Mouse (Mus musculus): ENCODE results near the gene Ints11. TPM values are rescaled to one million over a fixed set of nuclear protein-coding genes. Genes with fewer than 3 reads are reported as not detected.

Ints11 gene
- polyA plus RNA-seq (2015; fragmentation: Nextera tagmentation; extraction: Ambion mirVana), result 27.3 and 41.4 TPM in 2 replicates

DNA sequence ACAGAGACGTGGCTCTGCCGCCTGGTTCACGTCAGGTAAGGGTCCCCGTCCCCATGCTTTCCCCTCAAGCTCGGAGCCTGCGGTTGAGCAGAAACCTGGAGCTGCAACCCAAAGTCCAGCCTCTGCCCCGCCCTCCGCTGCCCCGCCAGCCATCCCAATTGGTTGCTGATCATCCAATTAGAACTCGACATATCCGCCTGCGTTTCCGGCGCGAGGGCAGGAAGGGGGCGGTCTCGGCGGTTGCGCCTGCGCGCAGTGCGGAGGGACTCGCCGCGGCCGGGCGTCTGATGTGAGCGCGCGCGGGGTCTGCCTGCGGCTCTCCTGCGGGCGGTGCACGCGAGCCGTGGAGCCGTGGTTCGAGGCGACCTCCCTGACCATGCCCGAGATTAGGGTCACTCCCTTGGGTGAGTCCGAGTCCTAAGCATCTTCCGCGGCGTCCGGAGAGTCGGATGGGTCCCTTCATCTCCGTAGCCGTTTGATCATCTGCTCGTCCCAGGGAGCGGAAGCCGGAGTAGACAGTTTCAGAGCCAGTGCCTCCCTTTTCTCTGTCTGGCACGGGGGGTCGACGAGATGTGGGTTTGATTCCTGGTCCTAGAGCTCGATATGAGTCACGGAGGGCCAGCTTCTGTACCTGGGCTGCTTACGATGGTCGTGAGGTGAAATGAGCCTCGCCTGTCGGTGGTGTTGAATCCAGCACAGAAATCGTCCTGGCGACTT lies at the start of gene Ints11, which contains the start of gene Cptp:
Gene Ints11, plus strand, starts transcription at position 230 of the 717 bp plus-strand sequence.
Gene Cptp, minus strand, starts transcription at position 124 of the 717 bp plus-strand sequence.
- Histone ChIP-seq H3K4me2 (peak within 1 kb of the TSS; percentile 88), H3K9ac (peak within 1 kb of the TSS; percentile 76), H3K4me1 (replicated peaks) (peaks cover 13% of the 10 kb centered on the region), H3K36me3 (peaks cover 30% of the 10 kb centered on the region), H3K9me3 (replicated peaks) (no peaks in the 10 kb centered on the region), H3K27ac (peak within 1 kb of the TSS; percentile 55), H3K4me3 (peak within 1 kb of the TSS; percentile 78), H3K27me3 (no peaks in the 10 kb centered on the region)
- peak; percentile 96 for ATAC-seq (replicated peaks; ENCODE audit: insufficient number of reproducible peaks, insufficient read depth, low FRiP score, low read depth)
- 0% methylated on average over 63 of the region's 63 CpGs for WGBS

GRCm38 (mm10) chr4:155821025-155821424 lies 48.3 kb upstream of the Ints11 start:
- H3K36me3 ChIP-seq, result peaks cover 94% of the 10 kb centered on the region
- no peak for ATAC-seq (replicated peaks; ENCODE audit: insufficient number of reproducible peaks, insufficient read depth, low FRiP score, low read depth)
- no peak overlapping the region for H3K9ac ChIP-seq
- H3K9me3 ChIP-seq (replicated peaks), result no peaks in the 10 kb centered on the region
- no peak overlapping the region for H3K4me3 ChIP-seq
- 76% methylated on average over 7 of the region's 7 CpGs for whole genome bisulfite sequencing
- H3K27ac ChIP-seq, result no peak overlapping the region
- no peaks in the 10 kb centered on the region for H3K27me3 ChIP-seq
- H3K4me2 ChIP-seq, result no peak overlapping the region
- H3K4me1 ChIP-seq (replicated peaks), result no peaks in the 10 kb centered on the region

GRCm38 (mm10) chr4:155823443-155823842 lies 45.9 kb upstream of the Ints11 start:
- 93% methylated on average over 16 of the region's 16 CpGs for WGBS
- Histone ChIP-seq H3K27ac (no peak overlapping the region), H3K9me3 (replicated peaks) (no peaks in the 10 kb centered on the region), H3K27me3 (no peaks in the 10 kb centered on the region), H3K36me3 (peaks cover 90% of the 10 kb centered on the region), H3K4me3 (no peak overlapping the region), H3K4me1 (replicated peaks) (no peaks in the 10 kb centered on the region), H3K4me2 (no peak overlapping the region), H3K9ac (no peak overlapping the region)
- ATAC-seq (replicated peaks; ENCODE audit: insufficient number of reproducible peaks, insufficient read depth, low FRiP score, low read depth), result no peak

DNA sequence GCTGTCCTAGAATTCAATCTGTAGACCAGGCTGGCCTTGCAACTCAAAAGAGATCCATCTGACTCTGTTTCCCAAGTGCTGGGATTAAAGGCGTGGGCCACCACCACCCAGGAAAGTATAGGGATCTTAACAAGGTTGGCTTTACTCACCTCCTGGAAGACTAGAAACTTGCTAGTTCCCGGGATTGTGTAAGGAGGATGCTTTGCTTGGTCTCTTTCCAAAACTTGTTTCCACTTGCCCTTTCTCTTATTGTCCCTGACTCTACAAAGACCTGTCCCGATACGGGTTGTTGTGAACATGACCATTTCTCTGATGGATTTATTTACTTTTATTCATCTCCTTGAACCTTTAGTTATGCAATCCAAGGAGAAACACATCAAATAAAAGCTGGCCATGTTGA lies 39.5 kb upstream of the Ints11 start:
- Histone ChIP-seq H3K4me2 (no peak overlapping the region), H3K4me1 (replicated peaks) (peaks cover 28% of the 10 kb centered on the region), H3K9ac (no peak overlapping the region), H3K27me3 (no peaks in the 10 kb centered on the region), H3K9me3 (replicated peaks) (no peaks in the 10 kb centered on the region), H3K4me3 (no peak overlapping the region), H3K27ac (no peak overlapping the region), H3K36me3 (peaks cover 35% of the 10 kb centered on the region)
- ATAC-seq (replicated peaks; ENCODE audit: insufficient number of reproducible peaks, insufficient read depth, low FRiP score, low read depth), result no peak
- WGBS, result 88% methylated on average over 4 of the region's 4 CpGs

- no peaks in the 10 kb centered on the region for H3K9me3 ChIP-seq (replicated peaks)
- H3K27me3 ChIP-seq, result no peaks in the 10 kb centered on the region
- peak overlapping the region; percentile 66 for H3K4me3 ChIP-seq
- H3K27ac ChIP-seq, result 0 out of 2 replicates have a peak overlapping the region, but pooled peaks have one; percentile 15
- H3K9ac ChIP-seq, result no peak overlapping the region
- peaks cover 28% of the 10 kb centered on the region for H3K4me1 ChIP-seq (replicated peaks)
- peaks cover 27% of the 10 kb centered on the region for H3K36me3 ChIP-seq
- peak overlapping the region; percentile 83 for H3K4me2 ChIP-seq
- WGBS, result 51% methylated on average over 8 of the region's 8 CpGs
- ATAC-seq (replicated peaks; ENCODE audit: insufficient number of reproducible peaks, insufficient read depth, low FRiP score, low read depth), result no peak
Observed at GRCm38 (mm10) chr4:155830596-155830995, 38.8 kb upstream of the Ints11 start.

GRCm38 (mm10) chr4:155831205-155831766 lies 38.1 kb upstream of the Ints11 start, which contains the start of gene Aurkaip1:
TSS of gene Aurkaip1 (plus strand) at chr4:155831272.
- Histone ChIP-seq H3K4me1 (replicated peaks) (peaks cover 28% of the 10 kb centered on the region), H3K9ac (peak within 1 kb of the TSS; percentile 75), H3K27me3 (no peaks in the 10 kb centered on the region), H3K36me3 (peaks cover 24% of the 10 kb centered on the region), H3K9me3 (replicated peaks) (no peaks in the 10 kb centered on the region), H3K4me2 (peak within 1 kb of the TSS; percentile 83), H3K4me3 (peak within 1 kb of the TSS; percentile 66), H3K27ac (peak within 1 kb of the TSS; percentile 93)
- ATAC-seq (replicated peaks; ENCODE audit: insufficient number of reproducible peaks, insufficient read depth, low FRiP score, low read depth), result peak; percentile 93
- WGBS, result under 1% methylated on average over 49 of the region's 49 CpGs

- Histone ChIP-seq H3K4me2 (peak overlapping the region; percentile 83), H3K27ac (peak overlapping the region; percentile 93), H3K4me1 (replicated peaks) (peaks cover 28% of the 10 kb centered on the region), H3K36me3 (peaks cover 19% of the 10 kb centered on the region), H3K9ac (peak overlapping the region; percentile 75), H3K9me3 (replicated peaks) (no peaks in the 10 kb centered on the region), H3K27me3 (no peaks in the 10 kb centered on the region), H3K4me3 (peak overlapping the region; percentile 66)
- ATAC-seq (replicated peaks; ENCODE audit: insufficient number of reproducible peaks, insufficient read depth, low FRiP score, low read depth), result peak; percentile 17
- WGBS, result under 1% methylated on average over 25 of the region's 25 CpGs
Observed at GRCm38 (mm10) chr4:155831831-155832230, 37.5 kb upstream of the Ints11 start.

DNA sequence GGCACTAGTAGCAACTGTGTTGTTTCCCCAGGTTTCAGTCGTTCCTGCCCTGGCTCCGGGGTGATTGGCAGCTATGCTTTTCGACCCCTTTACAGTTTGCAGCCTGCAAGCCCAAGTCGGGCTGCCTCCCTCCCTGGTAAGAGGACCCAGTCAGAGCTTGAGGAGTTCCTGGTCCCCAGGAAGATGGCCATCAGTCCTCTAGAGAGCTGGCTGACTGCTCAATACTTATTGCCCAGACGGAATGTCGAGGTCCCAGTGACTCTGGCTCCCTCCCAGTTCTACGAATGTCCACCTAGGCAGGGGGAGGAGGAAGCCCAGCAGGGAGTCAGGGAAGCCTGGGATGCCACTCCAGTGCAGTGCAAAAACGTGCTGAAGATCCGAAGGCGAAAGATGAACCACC lies 37.0 kb upstream of the Ints11 start:
- Histone ChIP-seq H3K9me3 (replicated peaks) (no peaks in the 10 kb centered on the region), H3K27me3 (no peaks in the 10 kb centered on the region), H3K9ac (peak overlapping the region; percentile 75), H3K4me1 (replicated peaks) (peaks cover 28% of the 10 kb centered on the region), H3K27ac (peak overlapping the region; percentile 93; the same call in 1 of the 2 replicates), H3K4me2 (peak overlapping the region; percentile 83), H3K4me3 (peak overlapping the region; percentile 66), H3K36me3 (peaks cover 14% of the 10 kb centered on the region; the same call in 1 of the 2 replicates)
- ATAC-seq (replicated peaks; ENCODE audit: insufficient number of reproducible peaks, insufficient read depth, low FRiP score, low read depth), result no peak
- 48% methylated on average over 10 of the region's 10 CpGs for WGBS

DNA sequence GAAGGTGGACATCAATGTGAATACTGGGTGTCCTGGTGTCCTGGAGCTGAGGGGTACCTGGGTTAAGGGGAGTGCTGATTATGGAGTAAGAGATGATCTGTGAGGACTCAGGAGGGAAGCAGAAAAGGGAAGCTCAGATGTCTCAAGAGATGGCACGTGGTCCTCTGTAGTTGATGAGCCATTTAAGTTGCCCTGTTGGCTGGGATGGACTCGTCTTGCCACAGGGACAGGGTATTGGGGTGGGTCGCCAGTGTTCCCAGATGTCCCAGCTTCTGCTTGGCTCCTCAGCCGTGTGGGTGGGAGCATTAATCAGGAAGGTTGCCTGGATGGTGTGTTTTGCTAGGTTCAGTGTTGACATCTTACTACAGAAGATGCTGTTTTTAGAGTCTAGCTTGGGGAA lies 36.1 kb upstream of the Ints11 start:
- H3K27ac ChIP-seq, result no peak overlapping the region

GRCm38 (mm10) chr4:155833836-155834235 lies 35.5 kb upstream of the Ints11 start:
- Histone ChIP-seq H3K9ac (no peak overlapping the region), H3K4me2 (0 out of 2 replicates have a peak overlapping the region, but pooled peaks have one; percentile 17), H3K36me3 (peaks cover 6% of the 10 kb centered on the region; the same call in 1 of the 2 replicates), H3K4me3 (no peak overlapping the region), H3K27me3 (no peaks in the 10 kb centered on the region), H3K4me1 (replicated peaks) (peaks cover 42% of the 10 kb centered on the region), H3K27ac (peak overlapping the region; percentile 49), H3K9me3 (replicated peaks) (no peaks in the 10 kb centered on the region)
- WGBS, result 18% methylated on average over 2 of the region's 2 CpGs
- no peak for ATAC-seq (replicated peaks; ENCODE audit: insufficient number of reproducible peaks, insufficient read depth, low FRiP score, low read depth)

More for the DNA sequence above, 36.1 kb upstream of the Ints11 start:
- WGBS, result 86% methylated on average over 4 of the region's 4 CpGs
- H3K9me3 ChIP-seq (replicated peaks), result no peaks in the 10 kb centered on the region
- H3K27me3 ChIP-seq, result no peaks in the 10 kb centered on the region
- peaks cover 37% of the 10 kb centered on the region for H3K4me1 ChIP-seq (replicated peaks)
- peaks cover 6% of the 10 kb centered on the region; the same call in 1 of the 2 replicates for H3K36me3 ChIP-seq
- H3K9ac ChIP-seq, result no peak overlapping the region
- no peak overlapping the region for H3K4me3 ChIP-seq
- H3K4me2 ChIP-seq, result no peak overlapping the region
- no peak for ATAC-seq (replicated peaks; ENCODE audit: insufficient number of reproducible peaks, insufficient read depth, low FRiP score, low read depth)

GRCm38 (mm10) chr4:155837404-155838010 lies 31.8 kb upstream of the Ints11 start:
- Histone ChIP-seq H3K4me2 (peak overlapping the region; percentile 21; the same call in 1 of the 2 replicates), H3K4me3 (no peak overlapping the region), H3K9me3 (replicated peaks) (no peaks in the 10 kb centered on the region), H3K27me3 (peaks cover 5% of the 10 kb centered on the region; the same call in 1 of the 2 replicates), H3K27ac (peak overlapping the region; percentile 85), H3K9ac (no peak overlapping the region), H3K36me3 (peaks cover 8% of the 10 kb centered on the region; the same call in 1 of the 2 replicates), H3K4me1 (replicated peaks) (peaks cover 60% of the 10 kb centered on the region)
- 47% methylated on average over 11 of the region's 11 CpGs for WGBS
- peak; percentile 11; the same call in 1 of the 2 replicates for ATAC-seq (replicated peaks; ENCODE audit: insufficient number of reproducible peaks, insufficient read depth, low FRiP score, low read depth)
